8 mouse cellular contexts compared by ENCODE assay signal in genomic region chr9:75610571-75611493, GRCm38 (mm10). TPM values are rescaled to one million over a fixed set of nuclear protein-coding genes. Genes with fewer than 3 reads are reported as not detected.
DNase-seq lines count a peak whose midpoint lies in the region; ATAC-seq and TF ChIP-seq lines count a peak whose summit lies in the region.

Tmod2 (minus strand) TSS chr9:75611325.

- no peaks in the 10 kb centered on the region for H3K27me3 ChIP-seq in forebrain, embryonic 13.5 days
- H3K27me3 ChIP-seq in heart, embryonic 16.5 days (ENCODE audit: control insufficient read depth, insufficient read depth, low read length) = peaks cover 5% of the 10 kb centered on the region; the same call in 1 of the 2 replicates
- 0 out of 2 replicates have a peak, but pooled peaks cover 21% of the 10 kb centered on the region for H3K27me3 ChIP-seq in lung, postnatal 0 days (replicated peaks; ENCODE audit: insufficient read depth, low read length)

- ATAC-seq in cerebellum, adult (ENCODE audit: insufficient number of reproducible peaks, low FRiP score, low TSS enrichment) = peak; percentile 92
- peak; percentile 92 for ATAC-seq in forebrain, embryonic 13.5 days
- ATAC-seq in heart, embryonic 16.5 days (replicated peaks; ENCODE audit: extremely low read depth, insufficient read depth, low FRiP score) = peak; percentile 86
- peak; percentile 78 for ATAC-seq in lung, postnatal 0 days
- no peak for ATAC-seq in monocyte, adult 5-6 weeks (replicated peaks; ENCODE audit: insufficient number of reproducible peaks, low FRiP score, low TSS enrichment, poor library complexity, severe bottlenecking)

- peaks cover 12% of the 10 kb centered on the region for H3K4me1 ChIP-seq in forebrain, embryonic 13.5 days
- no peaks in the 10 kb centered on the region for H3K4me1 ChIP-seq in heart, embryonic 16.5 days (ENCODE audit: control insufficient read depth, insufficient read depth, low read length)
- peaks cover 4% of the 10 kb centered on the region; the same call in 1 of the 2 replicates for H3K4me1 ChIP-seq in lung, postnatal 0 days (ENCODE audit: insufficient read depth, low read depth, low read length)

- WGBS in forebrain, embryonic 13.5 days = under 1% methylated on average over 74 of the region's 74 CpGs
- under 1% methylated on average over 74 of the region's 74 CpGs for WGBS in heart, embryonic 16.5 days
- WGBS in lung, postnatal 0 days = 2% methylated on average over 52 of the region's 74 CpGs

- peaks cover 3% of the 10 kb centered on the region; the same call in 1 of the 2 replicates for H3K36me3 ChIP-seq in forebrain, embryonic 13.5 days (ENCODE audit: poor library complexity, severe bottlenecking)
- H3K36me3 ChIP-seq in heart, embryonic 16.5 days (ENCODE audit: control insufficient read depth, insufficient read depth) = no peaks in the 10 kb centered on the region
- no peaks in the 10 kb centered on the region for H3K36me3 ChIP-seq in lung, postnatal 0 days (ENCODE audit: insufficient read depth, low read length)

- peak within 1 kb of the TSS; percentile 86 for H3K4me3 ChIP-seq in forebrain, embryonic 13.5 days
- H3K4me3 ChIP-seq in heart, embryonic 16.5 days (ENCODE audit: low read length) = peak within 1 kb of the TSS; percentile 74
- peak within 1 kb of the TSS; percentile 58 for H3K4me3 ChIP-seq in lung, postnatal 0 days (ENCODE audit: low read depth, low read length)

- peak within 1 kb of the TSS; percentile 73 for H3K4me2 ChIP-seq in forebrain, embryonic 13.5 days
- peak within 1 kb of the TSS; percentile 96 for H3K4me2 ChIP-seq in heart, embryonic 16.5 days (ENCODE audit: low read depth, low read length)
- peak within 1 kb of the TSS; percentile 96 for H3K4me2 ChIP-seq in lung, postnatal 0 days (replicated peaks; ENCODE audit: low read depth, low read length)

- peak within 1 kb of the TSS; percentile 88 for H3K27ac ChIP-seq in forebrain, embryonic 13.5 days
- no peak within 1 kb of the TSS for H3K27ac ChIP-seq in heart, embryonic 16.5 days (ENCODE audit: low read length)
- no peak within 1 kb of the TSS for H3K27ac ChIP-seq in lung, postnatal 0 days (ENCODE audit: low read length)

- TF ChIP-seq CTCF in lung, postnatal 0 days (IDR thresholded peaks at IDR 0.05) = no peak; the same call in 1 of the 2 replicates

- H3K9ac ChIP-seq in forebrain, embryonic 13.5 days = peak within 1 kb of the TSS; percentile 85
- peak within 1 kb of the TSS; percentile 67 for H3K9ac ChIP-seq in heart, embryonic 16.5 days (ENCODE audit: low read length)
- H3K9ac ChIP-seq in lung, postnatal 0 days (replicated peaks; ENCODE audit: low read depth) = no peak within 1 kb of the TSS

- TF ChIP-seq EP300 in lung, postnatal 0 days (IDR thresholded peaks at IDR 0.05) = no peak

- peak; percentile 81 for DNase-seq in R1 (ENCODE audit: low read depth, low spot score)
- peak; percentile 76 to 85 for DNase-seq in layer of hippocampus, postnatal 10 days (ENCODE audit: low spot score in 2 of 2)
- peak; percentile 27 for DNase-seq in lung, postnatal 0 days (ENCODE audit: low spot score)
- DNase-seq in right cerebral cortex, adult 18-20 months = peak; percentile 87

- no peaks in the 10 kb centered on the region for H3K9me3 ChIP-seq in forebrain, embryonic 13.5 days (replicated peaks)
- H3K9me3 ChIP-seq in heart, embryonic 16.5 days (replicated peaks; ENCODE audit: control insufficient read depth, low read length) = no peaks in the 10 kb centered on the region
- H3K9me3 ChIP-seq in lung, postnatal 0 days (ENCODE audit: low read length) = no peaks in the 10 kb centered on the region

RNA-seq across cellular contexts. Expression of gene Tmod2, which starts in this region (rescaled TPM):
- polyA plus RNA-seq in forebrain, embryonic 13.5 days (2015; fragmentation: Nextera tagmentation; extraction: Ambion mirVana) = 143 and 157 TPM in 2 replicates
- polyA plus RNA-seq in heart, embryonic 16.5 days (2015; fragmentation: Nextera tagmentation; extraction: Ambion mirVana) = 5.8 TPM in 2 replicates
- total RNA-seq in layer of hippocampus, postnatal 10 days (2021) = 100 to 1,000 TPM; 437 to 472 TPM
- 10.6 and 11.3 TPM in 2 replicates for polyA plus RNA-seq in lung, postnatal 0 days (2015; fragmentation: Nextera tagmentation; extraction: Ambion mirVana)
- under 0.01 to 0.19 TPM in 2 of 3 replicates, not detected in the other for total RNA-seq in monocyte, adult 5-6 weeks (2017)

Comparison
In these comparisons a context has a peak if more than half of its experiments do, and no peak if none do; other contexts are left out.
1. RNA of gene Tmod2 (total RNA-seq): 437 to 472 TPM in layer of hippocampus, postnatal 10 days; under 0.01 to 0.19 TPM in monocyte, adult 5-6 weeks; every median in the first group is over 100 times any median in the second.
2. RNA of gene Tmod2 (polyA plus RNA-seq): 143 to 157 TPM in forebrain, embryonic 13.5 days; 10.6 to 11.3 TPM in lung, postnatal 0 days and 5.8 TPM in heart, embryonic 16.5 days; every median in the first group is over 10 times any median in the second.
3. DNase-seq: peak in every context shown above with its lines; median percentile 87 in right cerebral cortex, adult 18-20 months; 81 in R1; 80 in layer of hippocampus, postnatal 10 days; 27 in lung, postnatal 0 days.
4. Peak in every context shown above with its lines, with median percentiles within 50 percentile points of each other: H3K4me2 ChIP-seq and H3K4me3 ChIP-seq.